Mouse (Mus musculus) gastrocnemius, adult 18-20 months (tissue): ENCODE data around the gene Piwil4. TPM values are rescaled to one million over a fixed set of nuclear protein-coding genes. Genes with fewer than 3 reads are reported as not detected.
"Not testable (repeated sequence)": the region's sequence is repeated elsewhere in the genome, so short reads cannot be mapped to it uniquely, and the experiment has no call there.

Source experiments
- DNase-seq: peaks from one replicate; pipeline ENCODE4 v3.0.0; 2021; ENCODE audit warnings: low spot score
- total RNA-seq, 2 experiments: library from RNA; stranded (reverse); gene quantifications; 2 replicates each; pipeline ENCODE4 v1.2.3; 2021

Piwil4 gene
- total RNA-seq, 2 experiments from 2014 or later = not detected

DNA sequence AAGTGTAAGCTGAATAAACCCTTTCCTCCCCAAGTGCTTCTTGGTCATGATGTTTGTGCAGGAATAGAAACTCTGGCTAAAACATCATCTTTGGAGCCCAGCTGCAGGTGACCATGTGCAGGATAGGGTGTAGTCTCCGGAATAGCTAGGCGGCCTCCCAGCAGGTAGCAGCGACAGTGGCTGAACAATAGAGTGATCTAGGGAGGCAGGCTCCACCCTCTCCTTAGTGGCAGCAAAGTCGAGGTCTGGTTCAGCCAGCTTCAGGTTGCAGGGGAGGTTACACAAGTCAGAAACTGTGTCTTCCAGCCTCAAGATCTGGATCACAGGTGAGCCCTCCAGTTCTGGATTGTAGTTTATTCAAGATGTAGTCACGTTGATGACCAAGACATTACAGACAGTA is 68.6 kb downstream of the Piwil4 start:
- DNase-seq = not testable (repeated sequence)

DNA sequence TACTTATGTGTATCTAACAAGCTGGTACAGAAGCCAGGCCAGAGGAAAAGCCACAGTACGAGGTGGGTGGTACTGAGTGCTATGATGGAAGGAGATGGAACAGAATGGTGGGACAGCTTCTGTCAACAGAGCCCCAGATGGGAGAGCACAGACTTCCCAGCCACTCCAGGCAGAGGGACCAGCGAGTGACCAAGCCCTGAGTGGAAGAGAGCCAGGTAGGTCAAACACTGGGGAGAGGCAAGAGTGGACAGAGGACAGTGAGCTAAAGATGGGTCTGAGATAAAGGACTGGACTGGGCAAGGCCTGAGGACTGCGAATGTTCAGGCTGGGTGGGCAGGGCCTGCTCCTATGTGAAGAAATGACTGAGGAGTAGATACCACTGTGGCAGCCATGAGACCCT is 72.2 kb downstream of the Piwil4 start:
- peak; percentile 54 for DNase-seq

DNA sequence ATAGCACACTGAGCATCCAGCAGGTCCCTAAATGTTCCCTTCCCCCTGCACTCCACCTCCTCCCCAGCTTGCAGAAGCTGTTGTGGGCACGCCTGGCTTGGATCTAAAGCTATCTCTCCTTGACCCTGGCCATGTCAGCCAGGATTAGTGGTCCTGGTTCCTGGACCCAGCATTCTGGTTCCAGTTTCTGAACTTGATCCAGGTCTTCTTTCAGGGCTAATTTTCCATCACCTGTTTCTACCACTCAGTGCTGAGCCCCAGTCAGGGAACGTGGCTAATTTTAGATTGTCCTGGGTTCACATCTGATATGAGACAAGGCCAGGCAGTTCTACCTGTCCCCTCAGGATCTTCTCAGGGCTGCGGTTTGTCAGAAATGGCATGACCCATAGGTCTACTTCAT is 74.5 kb downstream of the Piwil4 start:
- peak; percentile 74 for DNase-seq

DNA sequence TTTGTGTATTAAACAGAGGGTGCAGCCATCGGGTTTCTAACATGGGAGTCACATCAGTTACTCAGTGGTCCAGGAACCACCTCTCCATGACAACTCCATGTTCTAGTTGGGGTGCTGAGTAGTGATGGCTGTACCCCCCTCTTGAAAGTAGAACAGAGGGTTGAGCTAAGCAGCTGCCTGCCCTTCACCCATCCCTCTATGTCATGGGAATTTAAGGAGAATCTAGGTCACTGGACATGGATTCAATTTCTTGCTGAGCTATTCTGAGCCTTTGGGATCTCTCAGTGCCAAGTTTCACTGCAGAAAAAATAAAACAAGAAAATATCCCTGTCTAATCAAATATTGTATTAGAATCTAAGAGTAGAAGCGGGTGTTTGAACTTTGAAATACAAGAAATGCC is 76.9 kb downstream of the Piwil4 start:
- peak; percentile 75 for DNase-seq

DNA sequence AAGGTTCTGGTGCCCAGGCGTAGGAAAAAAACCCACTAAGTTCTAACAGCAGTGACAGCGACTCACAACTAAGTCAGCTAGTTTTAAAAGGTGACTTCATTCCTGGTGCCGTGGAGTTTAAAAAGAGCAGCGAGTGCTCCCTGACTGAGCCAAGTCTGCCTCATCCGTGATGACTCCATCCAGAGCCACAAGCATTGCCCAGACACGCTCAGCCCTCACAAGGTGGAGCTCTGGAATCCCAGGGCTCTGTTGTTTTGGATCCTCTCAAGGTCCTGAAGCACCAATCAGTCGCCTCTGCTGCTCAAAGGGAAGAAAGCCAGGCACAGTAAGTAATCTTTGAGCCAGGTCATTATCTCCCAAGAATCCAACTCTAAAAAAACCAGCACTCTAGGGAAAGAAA is 77.7 kb downstream of the Piwil4 start:
- peak; percentile 79 for DNase-seq

DNA sequence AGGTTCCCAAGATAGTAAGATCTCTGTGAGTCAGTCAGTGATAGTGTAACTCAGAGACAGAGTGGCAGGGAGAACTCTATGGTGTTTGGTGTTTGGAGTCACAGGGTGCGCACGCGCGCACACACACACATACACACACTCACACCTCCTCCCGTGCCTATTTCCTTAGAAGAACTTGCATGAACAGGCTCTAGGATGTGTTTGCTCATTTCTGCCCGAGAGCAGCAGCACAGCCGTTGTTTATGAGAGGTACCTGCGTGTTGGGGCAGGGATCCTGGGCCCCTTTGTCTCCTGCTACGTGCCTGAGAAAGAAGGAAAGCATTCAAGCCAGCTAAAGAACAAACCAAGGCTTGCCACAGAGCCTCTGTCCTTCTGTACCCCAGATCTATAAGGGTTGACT is 78.4 kb downstream of the Piwil4 start:
- DNase-seq = no peak

DNA sequence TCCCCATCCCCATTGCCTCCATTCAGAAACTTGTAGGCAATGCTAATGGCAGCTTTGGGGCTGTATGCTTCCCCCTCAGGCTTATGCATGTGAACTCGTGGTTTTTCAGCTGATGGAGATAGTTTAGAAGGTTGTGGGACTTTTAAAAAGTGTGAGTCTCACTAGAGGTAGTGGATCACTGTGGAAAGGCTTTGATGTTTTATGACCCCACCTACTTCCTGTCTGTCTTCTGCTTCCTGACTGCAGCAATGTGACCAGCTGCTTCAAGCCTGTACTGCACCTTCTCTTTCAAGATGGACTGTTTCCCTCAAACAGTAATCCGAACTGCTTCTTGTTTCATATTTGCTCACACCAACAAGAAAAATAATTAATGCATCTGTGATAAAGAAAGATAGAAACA is 82.6 kb downstream of the Piwil4 start:
- no peak for DNase-seq

DNA sequence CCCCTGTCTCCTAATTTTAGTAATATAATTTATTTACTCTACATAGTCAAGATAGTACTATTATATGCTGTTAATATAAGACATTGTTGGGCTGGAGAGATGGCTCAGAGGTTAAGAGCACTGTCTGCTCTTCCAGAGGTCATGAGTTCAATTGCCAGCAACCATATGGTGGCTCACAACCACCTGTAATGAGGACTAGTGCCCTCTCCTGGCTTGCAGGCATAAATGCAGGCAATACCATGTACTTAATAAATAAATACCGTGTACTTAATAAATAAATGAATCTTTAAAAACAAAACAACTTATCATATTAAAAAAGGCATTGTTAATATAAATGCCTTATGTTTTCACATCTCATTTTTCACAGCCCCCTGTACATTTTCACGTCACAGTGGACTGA is 86.5 kb downstream of the Piwil4 start:
- DNase-seq = no peak

DNA sequence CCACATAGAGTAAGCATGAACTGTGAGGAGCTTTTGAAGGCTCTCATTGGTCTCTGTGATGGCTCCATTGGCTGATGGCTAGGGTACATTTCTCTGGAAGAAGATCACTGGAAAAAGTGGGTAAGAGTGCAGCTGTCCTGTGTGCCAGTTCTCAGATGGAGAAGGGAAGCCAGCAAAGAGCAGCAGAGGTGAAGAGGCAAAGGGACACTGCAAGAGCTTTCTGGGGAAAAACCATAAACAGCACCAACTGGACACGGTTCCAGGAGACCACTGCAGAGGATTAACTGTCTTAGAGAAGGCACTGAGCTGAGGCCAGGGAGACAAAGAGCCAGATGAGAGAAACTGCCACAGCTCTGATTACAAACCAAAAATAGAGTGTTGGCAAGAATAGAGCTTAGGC is 87.8 kb downstream of the Piwil4 start:
- DNase-seq = peak; percentile 68

DNA sequence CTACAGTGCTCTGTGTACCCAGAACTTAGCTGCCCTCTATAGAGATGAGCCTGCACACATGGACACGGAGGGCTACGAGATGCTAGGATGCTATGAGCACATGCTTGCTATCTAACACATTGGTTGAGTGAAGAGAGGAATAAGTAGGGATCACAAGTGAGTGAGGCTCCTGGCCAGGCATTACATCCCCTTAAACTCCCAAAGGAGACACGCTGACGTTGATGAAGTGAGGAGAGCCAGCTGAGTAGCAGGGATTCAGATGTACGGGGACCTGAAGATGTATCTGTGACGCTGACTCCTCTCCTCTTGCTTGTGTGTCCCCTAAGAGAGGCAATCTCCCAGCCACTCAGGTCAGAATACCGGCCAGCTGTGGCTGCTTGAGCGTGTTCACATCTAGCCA is 92.7 kb downstream of the Piwil4 start:
- DNase-seq = no peak

DNA sequence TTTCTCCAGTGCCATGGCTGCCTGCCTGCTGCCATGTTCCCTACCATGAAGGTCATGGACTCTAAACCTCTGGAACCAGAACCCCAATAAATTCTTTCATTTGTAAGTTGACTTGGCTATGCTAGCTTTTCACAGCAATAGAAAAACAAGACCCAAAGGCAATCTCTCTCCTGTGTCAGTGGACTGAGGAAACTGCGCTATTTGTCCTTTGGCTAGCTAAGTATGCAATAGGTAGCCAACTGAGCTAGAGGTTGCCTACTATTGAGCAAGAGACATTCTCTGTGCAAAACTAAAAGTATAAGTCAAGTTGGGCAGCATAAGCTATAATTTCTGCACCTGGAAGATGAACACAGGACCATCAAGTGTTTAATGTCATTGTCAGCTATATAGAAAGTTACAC is 93.9 kb downstream of the Piwil4 start:
- DNase-seq = no peak

Other genes starting within 250 kb of the Piwil4 start
- gene Kdm4d, start 240.3 kb downstream of the Piwil4 start, total RNA-seq = not detected
- 100 to 1,000 TPM; 105 to 113 TPM for gene Cwc15, start 240.1 kb downstream of the Piwil4 start, total RNA-seq
- gene Amotl1, start 95.7 kb downstream of the Piwil4 start, total RNA-seq = 100 to 1,000 TPM; 330 to 339 TPM
- under 1 TPM; 0.11 to 0.21 TPM for gene Fut4, start 11.7 kb upstream of the Piwil4 start, total RNA-seq
- not detected for gene 1700012B09Rik, start 30.3 kb upstream of the Piwil4 start, total RNA-seq
- gene Mre11a, start 43.9 kb upstream of the Piwil4 start, total RNA-seq = 10 to 100 TPM in 1 of 2 experiments, 1 to 10 TPM in 1; 9.2 to 12.7 TPM
- gene Ankrd49, start 44.1 kb upstream of the Piwil4 start, total RNA-seq = 1 to 10 TPM; 7.4 to 7.6 TPM
- not detected for gene Gpr83, start 119.5 kb upstream of the Piwil4 start, total RNA-seq
- not detected for gene Izumo1r, start 163.2 kb upstream of the Piwil4 start, total RNA-seq